Mouse (Mus musculus) kidney, embryonic 15.5 days (tissue): ENCODE data around the gene Gm20489. TPM values are rescaled to one million over a fixed set of nuclear protein-coding genes. Genes with fewer than 3 reads are reported as not detected.
A peak's percentile ranks its signal among the peaks of the same experiment; 100 is the strongest.

Experiments used
- ATAC-seq: fragments of 200-750 bp; cut with Nextera tagmentation; replicated peaks from 2 replicates; pipeline ENCODE4 v1.8.0; 2017; ENCODE audit warnings: moderate TSS enrichment; ENCODE audit not compliant: low FRiP score
- H3K27ac ChIP-seq: fragments of 300-500 bp; sonication (generic); 2 replicates; pipeline ENCODE4 v1.5.1; 2015; ENCODE audit warnings: mild to moderate bottlenecking, inconsistent platforms
- H3K27me3 ChIP-seq: fragments of 300-500 bp; sonication (generic); 2 replicates; pipeline ENCODE4 v1.6.1; 2015; ENCODE audit warnings: inconsistent platforms
- H3K36me3 ChIP-seq: fragments of 300-500 bp; sonication (generic); 2 replicates; pipeline ENCODE4 v1.6.1; 2015; ENCODE audit warnings: inconsistent platforms
- H3K4me1 ChIP-seq: fragments of 300-500 bp; sonication (generic); 2 replicates; pipeline ENCODE4 v1.6.1; 2015; ENCODE audit warnings: inconsistent platforms
- H3K4me2 ChIP-seq: fragments of 300-500 bp; sonication (generic); 2 replicates; pipeline ENCODE4 v1.6.1; 2015; ENCODE audit warnings: moderate library complexity, mild to moderate bottlenecking, inconsistent platforms
- H3K4me3 ChIP-seq: fragments of 300-500 bp; sonication (generic); replicated peaks from 2 replicates; pipeline ENCODE4 v1.5.1; 2015; ENCODE audit warnings: mild to moderate bottlenecking, inconsistent platforms
- H3K9ac ChIP-seq: fragments of 300-500 bp; sonication (generic); 2 replicates; pipeline ENCODE4 v1.6.1; 2015; ENCODE audit warnings: mild to moderate bottlenecking, inconsistent platforms
- H3K9me3 ChIP-seq: fragments of 300-500 bp; sonication (generic); replicated peaks from 2 replicates; pipeline ENCODE4 v1.6.1; 2016; ENCODE audit warnings: inconsistent platforms
- WGBS: fragments of 180-500 bp; shearing (Covaris S2); methylation state at CpG from one replicate; pipeline ENCODE4 v1.1.7; 2015; ENCODE audit warnings: mixed read lengths; 5-methylcytosine and 5-hydroxymethylcytosine counted together
- polyA plus RNA-seq: library from polyadenylated mRNA; unstranded; fragments of >200 nt; fragmentation: Nextera tagmentation; extraction: Ambion mirVana; gene quantifications from 2 replicates; pipeline ENCODE4 v1.2.1, GENCODE M21; 2015

The Gm20489 gene
- polyA plus RNA-seq, 1 experiment from 2014 or later = not detected

DNA sequence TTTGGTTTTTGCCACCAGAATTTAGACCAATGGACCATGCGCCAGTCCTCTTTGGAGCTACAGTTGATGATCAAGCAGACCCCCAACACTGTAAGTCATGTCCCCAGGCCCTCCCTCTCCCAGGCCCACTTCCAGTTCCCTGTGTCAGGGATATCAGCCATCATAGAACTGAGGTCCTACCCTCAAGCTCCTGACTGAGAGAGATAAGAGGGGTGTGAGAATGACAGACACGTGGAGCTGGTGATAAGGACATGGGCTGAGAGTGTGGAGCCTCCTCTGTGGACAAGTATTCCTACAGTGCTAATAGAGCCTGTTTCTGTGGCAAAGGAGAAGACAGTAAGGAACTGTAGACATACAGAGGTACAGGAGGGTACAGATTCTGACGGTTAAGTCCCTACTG, 18.7 kb upstream of the Gm20489 start:
- H3K36me3 ChIP-seq = peaks cover 96% of the 10 kb centered on the region
- peaks cover 9% of the 10 kb centered on the region; the same call in 1 of the 2 replicates for H3K27me3 ChIP-seq
- H3K4me2 ChIP-seq = no peak overlapping the region
- WGBS = 85% methylated on average over 3 of the region's 3 CpGs
- no peaks in the 10 kb centered on the region for H3K9me3 ChIP-seq
- peak; percentile 62; the same call in 1 of the 2 replicates for ATAC-seq
- no peaks in the 10 kb centered on the region for H3K4me1 ChIP-seq
- no peak overlapping the region for H3K9ac ChIP-seq
- H3K4me3 ChIP-seq = no peak overlapping the region
- H3K27ac ChIP-seq = no peak overlapping the region

DNA sequence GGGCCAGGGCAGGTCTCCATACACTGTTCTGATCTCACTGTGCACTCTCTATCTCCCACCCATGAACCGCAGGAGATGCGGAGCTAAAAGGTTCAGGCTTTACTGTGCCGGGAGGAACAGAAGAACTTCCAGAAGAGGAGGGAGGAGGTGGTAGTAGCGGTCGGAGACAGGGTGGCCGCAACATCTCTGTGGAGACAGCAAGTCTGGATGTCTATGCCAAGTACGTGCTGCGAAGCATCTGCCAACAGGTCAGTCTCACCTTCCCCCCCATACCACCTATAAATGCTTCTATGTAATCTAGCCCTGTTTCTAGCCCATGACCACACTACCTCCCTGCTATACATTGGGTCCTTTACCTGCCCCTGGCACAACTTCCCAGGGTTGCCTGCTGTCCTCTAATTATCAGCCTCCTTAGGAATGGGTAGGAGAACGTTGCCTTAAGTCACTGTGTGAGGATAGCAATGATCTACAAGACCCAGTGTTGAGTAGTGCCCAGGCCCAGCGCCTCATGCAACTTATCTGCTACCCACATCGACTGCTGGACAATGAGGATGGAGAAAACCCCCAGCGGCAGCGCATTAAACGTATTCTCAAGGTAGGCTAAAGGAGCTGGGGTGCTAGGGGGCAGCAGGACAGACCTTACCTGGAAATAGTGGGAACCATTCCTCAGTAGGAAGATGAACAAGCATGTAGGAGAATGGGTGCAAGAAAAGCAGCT, 17.3 kb upstream of the Gm20489 start:
- H3K9me3 ChIP-seq = no peaks in the 10 kb centered on the region
- WGBS = 93% methylated on average over 14 of the region's 14 CpGs
- ATAC-seq = no peak
- H3K4me1 ChIP-seq = no peaks in the 10 kb centered on the region
- 0 out of 2 replicates have a peak, but pooled peaks cover 4% of the 10 kb centered on the region for H3K27me3 ChIP-seq
- no peak overlapping the region for H3K27ac ChIP-seq
- peaks cover 95% of the 10 kb centered on the region for H3K36me3 ChIP-seq
- no peak overlapping the region for H3K4me2 ChIP-seq
- no peak overlapping the region for H3K4me3 ChIP-seq
- H3K9ac ChIP-seq = no peak overlapping the region

DNA sequence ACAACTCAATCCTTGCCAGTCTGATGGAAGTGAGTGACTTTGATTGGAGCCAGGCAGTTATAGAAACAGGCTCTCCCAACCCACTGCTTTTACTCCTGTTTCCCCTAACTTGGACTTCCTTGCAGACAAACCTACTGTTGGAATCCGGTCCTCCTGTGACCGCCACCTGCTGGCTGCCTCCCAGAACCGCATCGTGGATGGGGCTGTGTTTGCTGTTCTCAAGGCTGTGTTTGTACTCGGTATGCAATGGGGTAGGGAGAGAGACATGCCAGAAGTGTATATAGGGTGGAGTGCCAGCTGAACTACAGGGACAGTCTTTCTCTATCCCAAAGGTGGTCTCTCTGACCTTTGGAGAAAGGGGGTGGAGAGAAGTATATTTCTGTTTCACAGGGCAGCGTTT, 16.7 kb upstream of the Gm20489 start:
- no peak overlapping the region for H3K4me3 ChIP-seq
- H3K27ac ChIP-seq = no peak overlapping the region
- H3K36me3 ChIP-seq = peaks cover 95% of the 10 kb centered on the region
- no peaks in the 10 kb centered on the region for H3K9me3 ChIP-seq
- H3K4me2 ChIP-seq = no peak overlapping the region
- H3K9ac ChIP-seq = no peak overlapping the region
- H3K4me1 ChIP-seq = no peaks in the 10 kb centered on the region
- 32% methylated on average over 6 of the region's 6 CpGs for WGBS
- 0 out of 2 replicates have a peak, but pooled peaks have one; percentile 25 for ATAC-seq
- 0 out of 2 replicates have a peak, but pooled peaks cover 3% of the 10 kb centered on the region for H3K27me3 ChIP-seq

DNA sequence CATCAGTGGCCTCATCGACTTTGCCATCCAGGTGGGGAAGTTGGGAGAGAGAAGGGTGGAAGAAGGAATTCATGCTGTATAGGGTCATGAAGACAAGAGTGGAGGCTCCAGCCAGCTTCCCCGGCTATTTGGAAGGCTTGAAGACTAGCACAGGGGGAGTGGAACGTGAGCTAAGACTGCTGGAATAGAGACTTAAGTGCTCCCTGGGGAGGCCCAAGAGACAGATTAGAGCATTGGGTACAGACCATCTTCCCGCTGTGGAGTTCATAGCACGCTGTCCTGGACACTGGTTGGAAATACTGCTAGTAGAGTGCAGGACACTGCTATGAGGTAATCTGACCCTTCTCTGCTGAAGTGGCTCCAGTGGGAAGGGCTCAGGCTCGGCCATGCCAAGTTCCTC, 14.0 kb upstream of the Gm20489 start:
- H3K27ac ChIP-seq = no peak overlapping the region
- H3K36me3 ChIP-seq = peaks cover 92% of the 10 kb centered on the region
- H3K9me3 ChIP-seq = no peaks in the 10 kb centered on the region
- H3K4me1 ChIP-seq = no peaks in the 10 kb centered on the region
- WGBS = 66% methylated on average over 6 of the region's 6 CpGs
- no peaks in the 10 kb centered on the region for H3K27me3 ChIP-seq
- H3K9ac ChIP-seq = no peak overlapping the region
- no peak overlapping the region for H3K4me2 ChIP-seq
- no peak for ATAC-seq
- no peak overlapping the region for H3K4me3 ChIP-seq

DNA sequence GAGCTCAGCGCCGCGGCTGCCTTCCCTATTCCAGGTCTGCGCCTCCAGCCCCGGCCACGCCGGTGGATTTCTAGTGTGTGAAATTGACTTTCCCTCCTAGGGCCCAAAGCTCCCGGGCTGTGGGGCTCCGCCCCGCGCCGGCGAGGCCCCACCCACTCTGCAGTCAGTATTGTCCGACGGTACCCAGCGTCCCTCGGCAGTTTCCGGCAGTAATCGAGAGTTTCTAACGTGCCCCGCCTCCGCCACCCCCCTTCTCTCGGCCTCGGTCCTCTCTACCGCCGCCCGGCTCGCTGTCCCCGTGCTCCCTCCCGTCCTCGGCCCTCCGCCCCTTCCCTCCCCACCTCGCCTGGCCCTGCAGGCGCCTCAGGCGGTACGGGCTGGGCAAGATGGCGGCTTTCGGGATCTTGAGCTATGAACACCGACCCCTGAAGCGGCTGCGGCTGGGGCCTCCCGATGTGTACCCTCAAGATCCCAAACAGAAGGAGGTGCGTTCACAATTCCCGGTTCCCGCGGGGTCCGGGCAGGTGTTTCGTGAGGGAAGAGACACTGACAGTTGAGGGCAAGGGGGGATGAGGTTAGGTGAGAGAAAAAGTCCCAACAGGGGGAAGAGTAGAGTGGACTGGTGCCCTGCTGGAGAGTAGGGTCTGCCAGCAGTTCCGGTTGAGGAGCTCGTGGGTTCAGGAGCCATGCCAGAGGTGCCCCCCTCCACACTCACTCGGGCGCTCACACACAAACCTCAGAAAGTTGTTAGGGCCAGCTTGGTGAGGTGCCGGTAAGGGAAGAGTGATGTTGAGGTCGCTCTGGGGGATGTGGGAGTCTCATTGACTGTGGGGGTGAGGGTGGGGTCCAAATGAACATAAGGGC, 5.3 kb upstream of the Gm20489 start, which contains the start of gene Med12:
Gene Med12 (plus strand): TSS at position 156 of the 864 bp plus-strand sequence.
- WGBS = 20% methylated on average over 54 of the region's 54 CpGs
- ATAC-seq = peak; percentile 98
- H3K9me3 ChIP-seq = no peaks in the 10 kb centered on the region
- peak within 1 kb of the TSS; percentile 86 for H3K27ac ChIP-seq
- peak within 1 kb of the TSS; percentile 56 for H3K4me2 ChIP-seq
- H3K9ac ChIP-seq = peak within 1 kb of the TSS; percentile 70
- peak within 1 kb of the TSS; percentile 61 for H3K4me3 ChIP-seq
- peaks cover 12% of the 10 kb centered on the region for H3K27me3 ChIP-seq
- H3K4me1 ChIP-seq = peaks cover 7% of the 10 kb centered on the region; the same call in 1 of the 2 replicates
- peaks cover 32% of the 10 kb centered on the region for H3K36me3 ChIP-seq

DNA sequence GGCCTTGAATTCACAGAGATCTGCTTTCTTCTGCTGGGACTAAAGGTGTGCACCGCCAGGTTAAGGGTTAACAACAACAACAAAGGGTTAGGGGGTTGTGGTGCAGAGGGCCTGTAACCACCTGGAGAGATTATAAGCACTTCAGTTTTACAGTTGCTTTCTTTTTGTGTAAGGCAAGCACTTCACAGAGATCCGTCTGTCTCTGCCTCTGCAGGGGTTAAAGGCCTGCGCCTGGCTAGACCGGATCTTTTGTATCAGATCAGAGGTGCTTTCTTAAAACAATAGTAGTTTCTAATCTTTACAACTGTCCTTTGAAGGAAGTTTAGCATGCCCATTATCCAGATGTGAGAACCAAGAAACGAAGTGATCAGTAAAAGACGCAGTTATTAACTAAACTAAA, 4.6 kb upstream of the Gm20489 start:
- Histone ChIP-seq H3K4me3 (peak overlapping the region; percentile 61), H3K4me1 (peaks cover 7% of the 10 kb centered on the region; the same call in 1 of the 2 replicates), H3K4me2 (peak overlapping the region; percentile 53), H3K9ac (no peak overlapping the region), H3K27me3 (peaks cover 16% of the 10 kb centered on the region), H3K27ac (0 out of 2 replicates have a peak overlapping the region, but pooled peaks have one; percentile 32), H3K36me3 (peaks cover 25% of the 10 kb centered on the region; the same call in 1 of the 2 replicates), H3K9me3 (no peaks in the 10 kb centered on the region)
- WGBS = 20% methylated on average over 6 of the region's 6 CpGs
- peak; percentile 15 for ATAC-seq

DNA sequence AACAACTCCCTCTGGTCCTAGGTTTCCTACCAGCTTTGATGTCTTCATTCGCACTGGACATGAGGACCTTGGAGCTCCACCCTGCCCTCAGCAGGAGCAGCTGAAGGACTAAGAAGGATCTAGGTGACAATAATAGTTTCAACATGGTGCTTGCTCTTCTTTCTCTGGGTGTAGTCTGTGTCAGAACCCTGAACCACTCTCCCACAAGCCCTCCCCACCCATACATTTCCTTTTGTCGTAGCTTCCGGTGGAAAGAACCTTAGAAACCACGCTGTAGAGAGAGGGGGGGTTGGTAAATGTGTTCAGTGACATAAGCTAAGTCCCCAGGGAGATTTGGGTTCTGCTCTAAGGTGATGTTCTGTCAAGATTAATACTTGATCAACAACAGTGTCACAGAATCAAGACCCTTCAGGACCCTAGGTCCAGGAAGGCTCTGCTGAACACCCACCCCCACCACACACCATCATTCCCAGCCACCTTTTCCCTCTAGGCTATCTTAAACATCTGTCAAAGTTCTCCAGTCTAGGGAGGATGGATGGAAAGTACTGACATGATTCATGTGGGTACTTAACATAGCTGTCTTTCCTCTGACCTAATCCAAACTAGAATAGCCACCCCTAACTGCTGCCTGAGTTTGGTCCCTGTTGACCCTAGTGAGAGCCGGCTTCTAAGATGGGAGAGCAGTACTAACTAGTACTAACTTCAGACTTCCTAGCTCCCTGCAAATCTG, 633 bp downstream of the Gm20489 start, which contains the start of gene Il2rg:
Gene Il2rg (minus strand): TSS at position 231 of the 730 bp plus-strand sequence.
- H3K4me1 ChIP-seq = peaks cover 14% of the 10 kb centered on the region
- 58% methylated on average over 5 of the region's 5 CpGs for WGBS
- no peak within 1 kb of the TSS for H3K9ac ChIP-seq
- H3K4me2 ChIP-seq = peak within 1 kb of the TSS; percentile 19; the same call in 1 of the 2 replicates
- 0 out of 2 replicates have a peak within 1 kb of the TSS, but pooled peaks have one; percentile 6 for H3K4me3 ChIP-seq
- peaks cover 21% of the 10 kb centered on the region; the same call in 1 of the 2 replicates for H3K27me3 ChIP-seq
- H3K27ac ChIP-seq = no peak within 1 kb of the TSS
- no peaks in the 10 kb centered on the region for H3K36me3 ChIP-seq
- no peaks in the 10 kb centered on the region for H3K9me3 ChIP-seq
- ATAC-seq = no peak

DNA sequence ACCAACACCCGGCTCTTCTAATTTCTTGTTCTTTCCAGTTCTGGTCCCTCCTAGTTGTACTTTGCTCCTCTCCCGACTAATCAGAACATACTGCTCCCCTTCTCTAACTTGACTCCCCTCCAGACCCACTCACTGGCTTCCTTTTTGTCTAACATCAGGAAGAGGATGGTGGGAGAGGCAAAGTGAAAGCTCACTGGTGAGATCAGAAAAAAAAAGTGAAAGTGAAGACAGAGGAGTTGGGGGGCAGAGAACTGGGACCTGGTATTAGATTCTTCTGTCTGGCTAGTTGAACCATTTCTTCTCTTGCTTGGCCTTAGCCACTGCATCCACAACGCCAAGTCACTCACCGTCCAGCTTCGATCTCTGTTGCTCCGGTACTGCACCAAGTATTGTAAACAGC, 2.2 kb downstream of the Gm20489 start:
- WGBS = 94% methylated on average over 6 of the region's 6 CpGs
- no peak overlapping the region for H3K27ac ChIP-seq
- peaks cover 14% of the 10 kb centered on the region for H3K4me1 ChIP-seq
- no peak overlapping the region for H3K4me3 ChIP-seq
- no peak overlapping the region for H3K4me2 ChIP-seq
- H3K9ac ChIP-seq = no peak overlapping the region
- ATAC-seq = no peak
- H3K9me3 ChIP-seq = no peaks in the 10 kb centered on the region
- H3K36me3 ChIP-seq = no peaks in the 10 kb centered on the region
- peaks cover 24% of the 10 kb centered on the region for H3K27me3 ChIP-seq

DNA sequence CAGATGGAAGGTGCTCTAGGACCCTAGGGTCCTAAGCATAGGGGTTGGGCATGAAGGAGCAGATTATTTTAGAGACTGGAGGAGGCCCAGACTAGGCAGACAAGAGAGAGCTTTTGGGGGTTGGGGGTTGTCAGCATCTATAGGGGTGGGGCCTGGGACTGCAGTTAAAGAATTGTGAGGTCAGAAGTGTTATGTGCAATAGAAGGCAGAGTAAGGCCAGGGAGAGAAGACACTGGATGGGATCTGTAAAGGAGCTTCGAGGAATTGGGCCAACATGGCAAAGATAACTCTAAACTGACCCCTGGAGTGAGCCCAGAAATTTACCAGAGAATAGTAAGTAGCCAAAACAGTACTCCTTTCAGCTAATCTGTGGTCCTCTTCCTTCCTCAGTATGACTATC, 4.9 kb downstream of the Gm20489 start, which contains the start of gene Gm614:
Gene Gm614 (minus strand): TSS at position 101 of the 400 bp plus-strand sequence.
- Histone ChIP-seq H3K9ac (no peak within 1 kb of the TSS), H3K4me2 (no peak within 1 kb of the TSS), H3K36me3 (0 out of 2 replicates have a peak, but pooled peaks cover 2% of the 10 kb centered on the region), H3K27ac (no peak within 1 kb of the TSS), H3K27me3 (peaks cover 24% of the 10 kb centered on the region), H3K4me1 (peaks cover 29% of the 10 kb centered on the region), H3K9me3 (no peaks in the 10 kb centered on the region), H3K4me3 (no peak within 1 kb of the TSS)
- 89% methylated on average over 1 of the region's 1 CpGs for WGBS
- ATAC-seq = no peak

DNA sequence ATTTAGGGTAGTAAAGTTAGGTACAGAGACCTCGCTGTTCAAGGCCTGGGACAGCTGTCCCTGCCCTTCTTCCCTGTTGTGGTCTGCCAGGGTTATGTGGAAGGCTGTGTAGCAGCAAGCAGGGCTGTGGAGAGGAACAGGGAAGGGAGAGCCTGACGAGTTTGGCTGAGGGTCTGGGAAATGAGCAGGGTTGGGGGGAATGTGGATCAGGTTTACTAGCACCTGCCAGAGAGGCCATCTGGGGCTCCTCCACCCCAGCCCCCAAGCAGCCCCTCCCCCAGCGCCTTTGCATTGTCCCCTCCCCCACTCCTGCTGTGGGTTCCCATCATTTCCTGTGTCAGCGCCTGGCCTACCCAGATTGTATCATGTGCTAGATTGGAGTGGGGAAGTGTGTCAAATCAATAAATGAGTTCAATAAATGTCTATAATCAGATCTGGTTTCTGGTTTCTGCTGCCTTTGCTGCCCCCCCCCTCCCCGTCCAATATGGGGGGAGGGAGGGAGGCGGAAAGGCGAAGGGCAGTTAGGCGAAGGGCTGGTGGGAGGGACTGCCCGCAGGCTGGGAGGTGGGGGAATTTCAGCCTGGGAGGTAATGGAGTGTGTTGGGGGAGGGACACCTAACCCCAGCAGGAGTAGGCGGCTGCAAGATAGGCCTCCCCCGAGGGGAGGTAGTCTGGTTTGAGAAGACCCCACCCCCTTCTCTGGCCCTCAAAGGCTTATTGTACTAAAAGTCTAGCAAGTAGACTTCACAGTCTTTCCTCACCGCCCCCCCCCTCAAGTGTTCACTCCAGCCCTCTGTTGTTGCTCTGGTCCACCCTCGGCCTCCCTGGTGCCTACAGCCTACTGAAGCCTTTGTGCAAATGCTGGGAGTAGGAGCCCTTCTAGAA, 8.1 kb downstream of the Gm20489 start:
- no peak overlapping the region for H3K9ac ChIP-seq
- peak; percentile 81 for ATAC-seq
- WGBS = 22% methylated on average over 9 of the region's 13 CpGs
- H3K27ac ChIP-seq = peak overlapping the region; percentile 84
- H3K4me1 ChIP-seq = peaks cover 31% of the 10 kb centered on the region
- peaks cover 32% of the 10 kb centered on the region for H3K27me3 ChIP-seq
- no peak overlapping the region for H3K4me3 ChIP-seq
- 0 out of 2 replicates have a peak overlapping the region, but pooled peaks have one; percentile 16 for H3K4me2 ChIP-seq
- H3K36me3 ChIP-seq = 0 out of 2 replicates have a peak, but pooled peaks cover 7% of the 10 kb centered on the region
- H3K9me3 ChIP-seq = no peaks in the 10 kb centered on the region
